Mouse (Mus musculus) lung, postnatal 0 days (tissue): ENCODE measurements around the gene Tuba3a.

Experiments used
- CTCF ChIP-seq: IDR thresholded peaks from 2 replicates; pipeline ENCODE4 v1.5.1; 2016; ENCODE audit warnings: antibody characterized with exemption, mild to moderate bottlenecking
- EP300 ChIP-seq: IDR thresholded peaks from 2 replicates; pipeline ENCODE4 v1.6.1; 2016; ENCODE audit warnings: antibody characterized with exemption, mild to moderate bottlenecking, control low read depth

GRCm38 (mm10) chr6:125239547-125239946 is 46.3 kb downstream of the Tuba3a start:
- TF ChIP-seq EP300 (no peak), CTCF (no peak)
